Mouse (Mus musculus): ENCODE data around the gene Uqcc3.
"Not testable (repeated sequence)": the region's sequence is repeated elsewhere in the genome, so short reads cannot be mapped to it uniquely, and the experiment has no call there.

Gene Uqcc3

GRCm38 (mm10) chr19:8895397-8895960 lies 14.8 kb upstream of the Uqcc3 start:
- DNase-seq (ENCODE audit: low read depth, low spot score) = no peak

- peak; percentile 68 for DNase-seq (ENCODE audit: low read depth, low spot score)
Observed at GRCm38 (mm10) chr19:8892829-8893766, 12.4 kb upstream of the Uqcc3 start, which contains the start of gene Ints5. Ints5 (plus strand) TSS chr19:8893005.

- peak; percentile 93 for DNase-seq (ENCODE audit: low read depth, low spot score)
Observed at GRCm38 (mm10) chr19:8888511-8889385, 8.0 kb upstream of the Uqcc3 start, which contains the start of the genes 1810009A15Rik and Gm49416. 1810009A15Rik (plus strand) TSS chr19:8888853. Gm49416 (plus strand) TSS chr19:8888926.

GRCm38 (mm10) chr19:8887585-8888463 lies 7.1 kb upstream of the Uqcc3 start:
- no peak for DNase-seq (ENCODE audit: low read depth, low spot score)

GRCm38 (mm10) chr19:8886916-8887584 lies 6.3 kb upstream of the Uqcc3 start:
- no peak for DNase-seq (ENCODE audit: low read depth, low spot score)

- no peak for DNase-seq (ENCODE audit: low read depth, low spot score)
Observed at GRCm38 (mm10) chr19:8883616-8884015, 2.9 kb upstream of the Uqcc3 start, which contains the start of the genes Lbhd1 and Gm49403. Lbhd1 (plus strand) TSS chr19:8883732. Gm49403 (plus strand) TSS chr19:8883930.

- no peak for DNase-seq (ENCODE audit: low read depth, low spot score)
Observed at GRCm38 (mm10) chr19:8881034-8881392, 290 bp upstream of the Uqcc3 start.

- no peak for DNase-seq (ENCODE audit: low read depth, low spot score)
Observed at GRCm38 (mm10) chr19:8875031-8875430, 5.7 kb downstream of the Uqcc3 start.

- no peak for DNase-seq (ENCODE audit: low read depth, low spot score)
Observed at GRCm38 (mm10) chr19:8872266-8872840, 8.4 kb downstream of the Uqcc3 start.

- peak; percentile 95 for DNase-seq (ENCODE audit: low read depth, low spot score)
Observed at GRCm38 (mm10) chr19:8871267-8872186, 9.2 kb downstream of the Uqcc3 start, which contains the start of gene Ubxn1. Ubxn1 (plus strand) TSS chr19:8871496.

GRCm38 (mm10) chr19:8870838-8871237 lies 9.9 kb downstream of the Uqcc3 start:
- no peak for DNase-seq (ENCODE audit: low read depth, low spot score)

- DNase-seq (ENCODE audit: low read depth, low spot score) = not testable (repeated sequence)
Observed at GRCm38 (mm10) chr19:8870381-8870780, 10.3 kb downstream of the Uqcc3 start.

- DNase-seq (ENCODE audit: low read depth, low spot score) = no peak
Observed at GRCm38 (mm10) chr19:8864265-8864664, 16.5 kb downstream of the Uqcc3 start.

- no peak for DNase-seq (ENCODE audit: low read depth, low spot score)
Observed at GRCm38 (mm10) chr19:8859018-8859417, 21.7 kb downstream of the Uqcc3 start.

- no peak for DNase-seq (ENCODE audit: low read depth, low spot score)
Observed at GRCm38 (mm10) chr19:8857689-8858088, 23.0 kb downstream of the Uqcc3 start.

GRCm38 (mm10) chr19:8853117-8853516 lies 27.6 kb downstream of the Uqcc3 start:
- no peak for DNase-seq (ENCODE audit: low read depth, low spot score)

- no peak for DNase-seq (ENCODE audit: low read depth, low spot score)
Observed at GRCm38 (mm10) chr19:8852236-8852928, 28.3 kb downstream of the Uqcc3 start.

- no peak for DNase-seq (ENCODE audit: low read depth, low spot score)
Observed at GRCm38 (mm10) chr19:8851639-8852038, 29.1 kb downstream of the Uqcc3 start.
